Mouse (Mus musculus): Measurements from ENCODE around the gene Ly6g6c.

GRCm38 (mm10) chr17:35101161-35101560 lies 36.0 kb downstream of the Ly6g6c start:
- TF ChIP-seq CTCF (IDR thresholded peaks at IDR 0.05; ENCODE audit: control insufficient read depth, insufficient read depth, insufficient replicate concordance, low read depth, low read length), result no peak
- no peak for TF ChIP-seq POLR2A (IDR thresholded peaks at IDR 0.05; ENCODE audit: control insufficient read depth, low read depth, low read length)
